Mouse (Mus musculus) kidney, embryonic 15.5 days (tissue): ENCODE results near the gene Osbpl5. TPM values are rescaled to one million over a fixed set of nuclear protein-coding genes. Genes with fewer than 3 reads are reported as not detected.

Experiments
- ATAC-seq: fragments of 200-750 bp; cut with Nextera tagmentation; replicated peaks from 2 replicates; pipeline ENCODE4 v1.8.0; 2017; ENCODE audit warnings: moderate TSS enrichment; ENCODE audit not compliant: low FRiP score
- H3K27ac ChIP-seq: fragments of 300-500 bp; sonication (generic); 2 replicates; pipeline ENCODE4 v1.5.1; 2015; ENCODE audit warnings: mild to moderate bottlenecking, inconsistent platforms
- H3K27me3 ChIP-seq: fragments of 300-500 bp; sonication (generic); 2 replicates; pipeline ENCODE4 v1.6.1; 2015; ENCODE audit warnings: inconsistent platforms
- H3K36me3 ChIP-seq: fragments of 300-500 bp; sonication (generic); 2 replicates; pipeline ENCODE4 v1.6.1; 2015; ENCODE audit warnings: inconsistent platforms
- H3K4me1 ChIP-seq: fragments of 300-500 bp; sonication (generic); 2 replicates; pipeline ENCODE4 v1.6.1; 2015; ENCODE audit warnings: inconsistent platforms
- H3K4me2 ChIP-seq: fragments of 300-500 bp; sonication (generic); 2 replicates; pipeline ENCODE4 v1.6.1; 2015; ENCODE audit warnings: moderate library complexity, mild to moderate bottlenecking, inconsistent platforms
- H3K4me3 ChIP-seq: fragments of 300-500 bp; sonication (generic); replicated peaks from 2 replicates; pipeline ENCODE4 v1.5.1; 2015; ENCODE audit warnings: mild to moderate bottlenecking, inconsistent platforms
- H3K9ac ChIP-seq: fragments of 300-500 bp; sonication (generic); 2 replicates; pipeline ENCODE4 v1.6.1; 2015; ENCODE audit warnings: mild to moderate bottlenecking, inconsistent platforms
- H3K9me3 ChIP-seq: fragments of 300-500 bp; sonication (generic); replicated peaks from 2 replicates; pipeline ENCODE4 v1.6.1; 2016; ENCODE audit warnings: inconsistent platforms
- WGBS: fragments of 180-500 bp; shearing (Covaris S2); methylation state at CpG from one replicate; pipeline ENCODE4 v1.1.7; 2015; ENCODE audit warnings: mixed read lengths; 5-methylcytosine and 5-hydroxymethylcytosine counted together
- polyA plus RNA-seq: library from polyadenylated mRNA; unstranded; fragments of >200 nt; fragmentation: Nextera tagmentation; extraction: Ambion mirVana; gene quantifications from 2 replicates; pipeline ENCODE4 v1.2.1, GENCODE M21; 2015

Gene Osbpl5
- polyA plus RNA-seq, 1 experiment from 2014 or later: 34.0 TPM

- 85% methylated on average over 4 of the region's 4 CpGs for WGBS
- no peaks in the 10 kb centered on the region for H3K9me3 ChIP-seq
- H3K9ac ChIP-seq: no peak overlapping the region
- no peak overlapping the region for H3K4me2 ChIP-seq
- H3K27me3 ChIP-seq: no peaks in the 10 kb centered on the region
- H3K36me3 ChIP-seq: no peaks in the 10 kb centered on the region
- H3K4me3 ChIP-seq: no peak overlapping the region
- H3K27ac ChIP-seq: no peak overlapping the region
- H3K4me1 ChIP-seq: peaks cover 7% of the 10 kb centered on the region; the same call in 1 of the 2 replicates
- peak; percentile 63; the same call in 1 of the 2 replicates for ATAC-seq
Measured at GRCm38 (mm10) chr7:143723841-143724240, 32.9 kb downstream of the Osbpl5 start.

GRCm38 (mm10) chr7:143722646-143723045 lies 34.1 kb downstream of the Osbpl5 start:
- no peak for ATAC-seq
- no peak overlapping the region for H3K27ac ChIP-seq
- WGBS: 89% methylated on average over 5 of the region's 5 CpGs

GRCm38 (mm10) chr7:143717811-143718210 lies 39.0 kb downstream of the Osbpl5 start:
- H3K9ac ChIP-seq: no peak overlapping the region
- WGBS: 87% methylated on average over 1 of the region's 1 CpGs
- peak; percentile 78 for ATAC-seq
- H3K27me3 ChIP-seq: no peaks in the 10 kb centered on the region
- peak overlapping the region; percentile 68 for H3K27ac ChIP-seq
- H3K9me3 ChIP-seq: no peaks in the 10 kb centered on the region
- H3K4me3 ChIP-seq: no peak overlapping the region
- H3K4me1 ChIP-seq: peaks cover 18% of the 10 kb centered on the region
- peaks cover 17% of the 10 kb centered on the region for H3K36me3 ChIP-seq
- no peak overlapping the region for H3K4me2 ChIP-seq

More at GRCm38 (mm10) chr7:143722646-143723045, 34.1 kb downstream of the Osbpl5 start:
- no peak overlapping the region for H3K4me2 ChIP-seq
- H3K4me3 ChIP-seq: no peak overlapping the region
- no peak overlapping the region for H3K9ac ChIP-seq
- H3K27me3 ChIP-seq: no peaks in the 10 kb centered on the region
- H3K9me3 ChIP-seq: no peaks in the 10 kb centered on the region
- H3K36me3 ChIP-seq: no peaks in the 10 kb centered on the region
- H3K4me1 ChIP-seq: peaks cover 10% of the 10 kb centered on the region

- Histone ChIP-seq H3K9ac (no peak overlapping the region), H3K27me3 (no peaks in the 10 kb centered on the region), H3K27ac (no peak overlapping the region), H3K4me1 (peaks cover 19% of the 10 kb centered on the region), H3K36me3 (peaks cover 40% of the 10 kb centered on the region), H3K4me2 (no peak overlapping the region), H3K4me3 (no peak overlapping the region), H3K9me3 (no peaks in the 10 kb centered on the region)
- ATAC-seq: no peak
- 65% methylated on average over 4 of the region's 4 CpGs for WGBS
Measured at GRCm38 (mm10) chr7:143713421-143713820, 43.4 kb downstream of the Osbpl5 start.

GRCm38 (mm10) chr7:143712771-143713348 lies 43.9 kb downstream of the Osbpl5 start:
- WGBS: 82% methylated on average over 8 of the region's 8 CpGs
- H3K27me3 ChIP-seq: no peaks in the 10 kb centered on the region
- no peak overlapping the region for H3K4me3 ChIP-seq
- peaks cover 18% of the 10 kb centered on the region for H3K4me1 ChIP-seq
- H3K36me3 ChIP-seq: peaks cover 46% of the 10 kb centered on the region
- no peak overlapping the region for H3K27ac ChIP-seq
- H3K4me2 ChIP-seq: no peak overlapping the region
- no peak for ATAC-seq
- H3K9ac ChIP-seq: no peak overlapping the region
- H3K9me3 ChIP-seq: no peaks in the 10 kb centered on the region

- peak overlapping the region; percentile 24; the same call in 1 of the 2 replicates for H3K27ac ChIP-seq
- H3K9me3 ChIP-seq: no peaks in the 10 kb centered on the region
- peaks cover 13% of the 10 kb centered on the region for H3K4me1 ChIP-seq
- no peak overlapping the region for H3K4me2 ChIP-seq
- WGBS: 59% methylated on average over 4 of the region's 4 CpGs
- no peak overlapping the region for H3K4me3 ChIP-seq
- H3K27me3 ChIP-seq: no peaks in the 10 kb centered on the region
- no peak for ATAC-seq
- H3K36me3 ChIP-seq: peaks cover 50% of the 10 kb centered on the region
- H3K9ac ChIP-seq: no peak overlapping the region
Measured at GRCm38 (mm10) chr7:143712023-143712422, 44.8 kb downstream of the Osbpl5 start.

GRCm38 (mm10) chr7:143711381-143711780 lies 45.4 kb downstream of the Osbpl5 start:
- Histone ChIP-seq H3K36me3 (peaks cover 52% of the 10 kb centered on the region), H3K27ac (peak overlapping the region; percentile 24; the same call in 1 of the 2 replicates), H3K4me1 (peaks cover 13% of the 10 kb centered on the region), H3K4me3 (no peak overlapping the region), H3K9ac (no peak overlapping the region), H3K4me2 (no peak overlapping the region), H3K9me3 (no peaks in the 10 kb centered on the region), H3K27me3 (no peaks in the 10 kb centered on the region)
- no peak for ATAC-seq
- 73% methylated on average over 7 of the region's 7 CpGs for WGBS

GRCm38 (mm10) chr7:143709395-143709794 lies 47.4 kb downstream of the Osbpl5 start:
- WGBS: 90% methylated on average over 7 of the region's 7 CpGs
- peaks cover 13% of the 10 kb centered on the region for H3K4me1 ChIP-seq
- H3K36me3 ChIP-seq: peaks cover 58% of the 10 kb centered on the region

GRCm38 (mm10) chr7:143706697-143707438 lies 49.9 kb downstream of the Osbpl5 start:
- no peak overlapping the region for H3K4me2 ChIP-seq
- no peak overlapping the region for H3K4me3 ChIP-seq
- no peaks in the 10 kb centered on the region for H3K4me1 ChIP-seq
- WGBS: 34% methylated on average over 7 of the region's 7 CpGs
- H3K27me3 ChIP-seq: no peaks in the 10 kb centered on the region
- peaks cover 74% of the 10 kb centered on the region for H3K36me3 ChIP-seq
- no peak overlapping the region for H3K27ac ChIP-seq
- no peaks in the 10 kb centered on the region for H3K9me3 ChIP-seq
- no peak overlapping the region for H3K9ac ChIP-seq
- ATAC-seq: peak; percentile 80

More at GRCm38 (mm10) chr7:143709395-143709794, 47.4 kb downstream of the Osbpl5 start:
- no peak overlapping the region for H3K4me3 ChIP-seq
- ATAC-seq: no peak
- H3K4me2 ChIP-seq: no peak overlapping the region
- no peak overlapping the region for H3K27ac ChIP-seq
- no peaks in the 10 kb centered on the region for H3K27me3 ChIP-seq
- no peak overlapping the region for H3K9ac ChIP-seq
- no peaks in the 10 kb centered on the region for H3K9me3 ChIP-seq

GRCm38 (mm10) chr7:143696140-143696539 lies 60.6 kb downstream of the Osbpl5 start:
- Histone ChIP-seq H3K36me3 (peaks cover 81% of the 10 kb centered on the region), H3K27ac (no peak overlapping the region), H3K4me2 (no peak overlapping the region), H3K4me1 (no peaks in the 10 kb centered on the region), H3K9me3 (no peaks in the 10 kb centered on the region; the same call in 1 of the 2 replicates), H3K4me3 (no peak overlapping the region), H3K9ac (no peak overlapping the region), H3K27me3 (no peaks in the 10 kb centered on the region)
- no peak for ATAC-seq
- WGBS: 51% methylated on average over 2 of the region's 2 CpGs

- 92% methylated on average over 7 of the region's 7 CpGs for whole genome bisulfite sequencing
- H3K9me3 ChIP-seq: no peaks in the 10 kb centered on the region; the same call in 1 of the 2 replicates
- no peak overlapping the region for H3K27ac ChIP-seq
- H3K9ac ChIP-seq: no peak overlapping the region
- H3K27me3 ChIP-seq: no peaks in the 10 kb centered on the region
- H3K4me1 ChIP-seq: no peaks in the 10 kb centered on the region
- H3K4me2 ChIP-seq: no peak overlapping the region
- H3K36me3 ChIP-seq: peaks cover 90% of the 10 kb centered on the region
- no peak overlapping the region for H3K4me3 ChIP-seq
- ATAC-seq: no peak
Measured at GRCm38 (mm10) chr7:143694550-143694949, 62.2 kb downstream of the Osbpl5 start.

GRCm38 (mm10) chr7:143692746-143693510 lies 63.9 kb downstream of the Osbpl5 start:
- Histone ChIP-seq H3K27me3 (no peaks in the 10 kb centered on the region), H3K9ac (no peak overlapping the region), H3K4me2 (no peak overlapping the region), H3K4me3 (no peak overlapping the region), H3K9me3 (no peaks in the 10 kb centered on the region; the same call in 1 of the 2 replicates), H3K36me3 (peaks cover 95% of the 10 kb centered on the region), H3K27ac (no peak overlapping the region), H3K4me1 (no peaks in the 10 kb centered on the region)
- WGBS: 87% methylated on average over 12 of the region's 12 CpGs
- ATAC-seq: no peak
